Mouse (Mus musculus) spleen, adult 2 months (tissue): ENCODE measurements around the gene Ceacam13. TPM values are rescaled to one million over a fixed set of nuclear protein-coding genes. Genes with fewer than 3 reads are reported as not detected.
"Not testable (repeated sequence)": the region's sequence is repeated elsewhere in the genome, so short reads cannot be mapped to it uniquely, and the experiment has no call there.

ENCODE experiments used
- DNase-seq, 2 experiments: peaks; one replicate each; pipeline versions ENCODE4 v3.0.0 to v3.0.0-alpha.2; 2012 to 2021; ENCODE audit warnings: low spot score in 2 of 2, low read depth in 1 of 2
- H3K27ac ChIP-seq: fragments of 200-500 bp; 2 replicates; pipeline ENCODE4 v1.5.1; 2012; ENCODE audit warnings: low read length, inconsistent platforms; ENCODE audit not compliant: insufficient read depth
- H3K27me3 ChIP-seq: fragments of 200-500 bp; 2 replicates; pipeline ENCODE4 v1.6.1; 2012; ENCODE audit warnings: mild to moderate bottlenecking, moderate library complexity, low read length, inconsistent platforms; ENCODE audit not compliant: control insufficient read depth, insufficient read depth
- H3K36me3 ChIP-seq: fragments of 200-500 bp; 2 replicates; pipeline ENCODE4 v1.6.1; 2012; ENCODE audit warnings: mild to moderate bottlenecking, low read length, inconsistent platforms; ENCODE audit not compliant: control insufficient read depth, insufficient read depth
- H3K4me1 ChIP-seq: fragments of 200-500 bp; 2 replicates; pipeline ENCODE4 v1.6.1; 2011; ENCODE audit warnings: inconsistent platforms; ENCODE audit not compliant: control insufficient read depth, insufficient read depth, insufficient read length
- H3K4me3 ChIP-seq: fragments of 200-500 bp; 2 replicates; pipeline ENCODE4 v1.5.1; 2011; ENCODE audit warnings: mild to moderate bottlenecking, inconsistent platforms; ENCODE audit not compliant: insufficient read depth, insufficient read length; ENCODE audit errors: extremely low read depth
- CTCF ChIP-seq: fragments of 200-500 bp; IDR thresholded peaks from 2 replicates; pipeline ENCODE4 v1.5.1; 2011; ENCODE audit warnings: mild to moderate bottlenecking, inconsistent platforms; ENCODE audit not compliant: insufficient read depth, insufficient read length, insufficient replicate concordance; ENCODE audit errors: extremely low read depth
- POLR2A ChIP-seq: fragments of 200-500 bp; IDR thresholded peaks from 2 replicates; pipeline ENCODE4 v1.6.1; 2011; ENCODE audit warnings: low read depth, low read length, inconsistent platforms
- WGBS: fragments of 180-500 bp; shearing (Covaris S2); methylation state at CpG from one replicate; pipeline ENCODE4 v1.1.7; 2018; 5-methylcytosine and 5-hydroxymethylcytosine counted together
- polyA plus RNA-seq: library from polyadenylated mRNA; depleted of rRNA; stranded (reverse); fragments of >200 nt; gene quantifications from 2 replicates; pipeline ENCODE4 v1.2.3, GENCODE M21; 2012; rRNA removed

Gene Ceacam13
- not detected in 2 replicates for polyA plus RNA-seq

- Histone ChIP-seq H3K4me3 (no peak within 1 kb of the TSS), H3K36me3 (no peaks in the 10 kb centered on the region), H3K27me3 (no peaks in the 10 kb centered on the region), H3K27ac (no peak within 1 kb of the TSS), H3K4me1 (no peaks in the 10 kb centered on the region)
- 81% methylated on average over 4 of the region's 4 CpGs for WGBS
- TF ChIP-seq CTCF (no peak), POLR2A (no peak)
- no peak for DNase-seq
Measured at GRCm38 (mm10) chr7:18009589-18009988, at the start of gene Ceacam13. Gene Ceacam13, plus strand, starts transcription at chr7:18009889.

- TF ChIP-seq CTCF (no peak), POLR2A (no peak)
- no peak within 1 kb of the TSS for H3K27ac ChIP-seq
- no peak for DNase-seq
- no peak within 1 kb of the TSS for H3K4me3 ChIP-seq
- 75% methylated on average over 4 of the region's 4 CpGs for whole genome bisulfite sequencing
- no peaks in the 10 kb centered on the region for H3K36me3 ChIP-seq
- no peaks in the 10 kb centered on the region for H3K4me1 ChIP-seq
- no peaks in the 10 kb centered on the region for H3K27me3 ChIP-seq
Measured at GRCm38 (mm10) chr7:17971824-17972223, 37.9 kb upstream of the Ceacam13 start, which contains the start of gene Ceacam11. Gene Ceacam11, plus strand, starts transcription at chr7:17972124.

- H3K27ac ChIP-seq, H3K4me3 ChIP-seq, DNase-seq, H3K27me3 ChIP-seq, H3K4me1 ChIP-seq, H3K36me3 ChIP-seq: not testable (repeated sequence)
- 95% methylated on average over 1 of the region's 1 CpGs for WGBS
Measured at GRCm38 (mm10) chr7:18001131-18001530, 8.6 kb upstream of the Ceacam13 start.

- no peak within 1 kb of the TSS for H3K4me3 ChIP-seq
- no peak for DNase-seq
- WGBS = 66% methylated on average over 1 of the region's 1 CpGs
- no peaks in the 10 kb centered on the region for H3K27me3 ChIP-seq
- H3K27ac ChIP-seq = no peak within 1 kb of the TSS
- no peaks in the 10 kb centered on the region for H3K36me3 ChIP-seq
- TF ChIP-seq CTCF (no peak), POLR2A (no peak)
- no peaks in the 10 kb centered on the region for H3K4me1 ChIP-seq
Measured at GRCm38 (mm10) chr7:18065629-18066028, 55.9 kb downstream of the Ceacam13 start, which contains the start of gene Ceacam12. Gene Ceacam12, plus strand, starts transcription at chr7:18065929.

Other genes with a start within 250 kb of the Ceacam13 start
- not detected in 2 replicates for gene Ceacam14, start 197.3 kb upstream of the Ceacam13 start, polyA plus RNA-seq
- gene Gm5155, start 138.1 kb upstream of the Ceacam13 start, polyA plus RNA-seq = not detected in 2 replicates
- not detected in 2 replicates for gene Ceacam11, start 37.8 kb upstream of the Ceacam13 start, polyA plus RNA-seq
- not detected in 2 replicates for gene Ceacam12, start 56.0 kb downstream of the Ceacam13 start, polyA plus RNA-seq
- gene Igfl3, start 166.6 kb downstream of the Ceacam13 start, polyA plus RNA-seq = not detected in 2 replicates
- gene Mill1, start 235.5 kb downstream of the Ceacam13 start, polyA plus RNA-seq = not detected in 2 replicates